Mouse (Mus musculus): ENCODE results near the gene Lrrc75b.

GRCm38 (mm10) chr10:75517758-75518143 lies 42.4 kb downstream of the Lrrc75b start, which contains the start of gene Gucd1:
- TF ChIP-seq ZMIZ1 (IDR thresholded peaks at IDR 0.05; ENCODE audit: low read depth, low read length): peak; percentile 89
- TF ChIP-seq MEF2A (IDR thresholded peaks at IDR 0.05; ENCODE audit: extremely low read depth, insufficient replicate concordance, low read depth, low read length, poor library complexity, severe bottlenecking): no peak
- TF ChIP-seq TCF12 (IDR thresholded peaks at IDR 0.05; ENCODE audit: low read depth, low read length): peak; percentile 77
- TF ChIP-seq MYC (IDR thresholded peaks at IDR 0.05; ENCODE audit: low read depth, low read length): peak; percentile 95
- no peak for TF ChIP-seq EP300 (IDR thresholded peaks at IDR 0.05; ENCODE audit: low read depth in 1 of 2, low read length in 2 of 2)
- peak; percentile 71 to 93; a peak in 3 of 4 replicates for TF ChIP-seq POLR2A (IDR thresholded peaks at IDR 0.05; ENCODE audit: control insufficient read depth in 1 of 2, insufficient read depth in 1 of 2, low read depth in 1 of 2, low read length in 2 of 2, poor library complexity in 1 of 2)
- TF ChIP-seq RCOR1 (IDR thresholded peaks at IDR 0.05; ENCODE audit: low read depth, low read length): no peak
- no peak for TF ChIP-seq TAL1 (IDR thresholded peaks at IDR 0.05; ENCODE audit: low read length)
- TF ChIP-seq ZC3H11A (IDR thresholded peaks at IDR 0.05; ENCODE audit: low read depth, low read length): no peak
- TF ChIP-seq CTCF (IDR thresholded peaks at IDR 0.05 in 2 of 3, conservative IDR thresholded peaks at IDR 0.05 in 1 of 3; ENCODE audit: control insufficient read depth in 1 of 3, insufficient read depth in 1 of 3, low read depth in 2 of 3, low read length in 3 of 3, poor library complexity in 1 of 3, severe bottlenecking in 1 of 3): no peak
- TF ChIP-seq USF1 (IDR thresholded peaks at IDR 0.05; ENCODE audit: low read depth, low read length): peak; percentile 55
- peak; percentile 96 for TF ChIP-seq SIN3A (IDR thresholded peaks at IDR 0.05; ENCODE audit: low read length)
